Mouse (Mus musculus): Measurements from ENCODE around the gene Haus8.

DNA sequence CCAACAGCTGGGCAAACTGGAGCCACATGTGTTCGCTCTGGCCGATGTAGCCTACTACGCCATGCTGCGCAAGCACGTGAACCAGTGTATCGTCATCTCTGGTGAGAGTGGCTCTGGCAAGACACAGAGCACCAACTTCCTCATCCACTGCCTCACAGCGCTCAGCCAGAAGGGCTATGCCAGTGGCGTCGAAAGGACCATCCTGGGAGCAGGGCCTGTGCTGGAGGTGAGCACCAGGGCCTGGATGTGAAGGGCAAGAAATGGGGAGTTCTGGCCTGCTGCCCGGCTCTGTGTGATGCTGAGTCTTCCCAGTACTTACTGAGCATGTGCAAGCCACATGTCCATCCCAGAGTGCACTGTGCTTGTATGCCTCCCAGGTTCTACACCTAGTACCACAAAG, 18.2 kb upstream of the Haus8 start:
- TF ChIP-seq USF1 (IDR thresholded peaks at IDR 0.05; ENCODE audit: low read depth) (no peak), CTCF (IDR thresholded peaks at IDR 0.05; ENCODE audit: control insufficient read depth, insufficient read depth, insufficient read length) (no peak)

All from C2C12 (cell line).